Mouse (Mus musculus) effector memory CD4-positive, alpha-beta T cell, adult 7 months (primary cell): ENCODE results near the gene Rtca. TPM values are rescaled to one million over a fixed set of nuclear protein-coding genes. Genes with fewer than 3 reads are reported as not detected.

Experiments used
- polyA plus RNA-seq: library from polyadenylated mRNA; unstranded; fragments of 100-300 nt; shearing (Covaris generic); gene quantifications from one replicate; pipeline ENCODE4 v1.2.1, GENCODE M21; 2017

Rtca gene
- 21.5 TPM for polyA plus RNA-seq

GRCm38 (mm10) chr3:116507772-116508351, at the start of gene Rtca:
TSS of gene Rtca (minus strand) at chr3:116508208.

GRCm38 (mm10) chr3:116512904-116513716, 5.1 kb upstream of the Rtca start, which contains the start of gene Dbt:
TSS of gene Dbt (plus strand) at chr3:116513070.

Other genes starting within 250 kb of the Rtca start
- 12.9 TPM for gene Cdc14a, start 84.2 kb downstream of the Rtca start, polyA plus RNA-seq
- gene Dbt, start 4.9 kb upstream of the Rtca start, polyA plus RNA-seq, result 15.3 TPM
- gene Lrrc39, start 54.8 kb upstream of the Rtca start, polyA plus RNA-seq, result 0.74 TPM
- gene Sass6, start 86.8 kb upstream of the Rtca start, polyA plus RNA-seq, result 3.7 TPM
- 25.5 TPM for gene Trmt13, start 106.4 kb upstream of the Rtca start, polyA plus RNA-seq
- 135 TPM for gene Mfsd14a, start 154.5 kb upstream of the Rtca start, polyA plus RNA-seq
- gene Gm43191, start 173.1 kb upstream of the Rtca start, polyA plus RNA-seq, result not detected
- 26.5 TPM for gene Slc35a3, start 204.6 kb upstream of the Rtca start, polyA plus RNA-seq